Mouse (Mus musculus) lung, embryonic 14.5 days (tissue): ENCODE data around the gene Slc35a5. TPM values are rescaled to one million over a fixed set of nuclear protein-coding genes. Genes with fewer than 3 reads are reported as not detected.

ENCODE experiments used
- ATAC-seq: fragments of 200-750 bp; cut with Nextera tagmentation; 2 replicates; pipeline ENCODE4 v1.8.0; 2017; ENCODE audit warnings: mild to moderate bottlenecking, moderate TSS enrichment, moderate library complexity; ENCODE audit not compliant: insufficient read depth
- DNase-seq: peaks from one replicate; pipeline ENCODE4 v3.0.0-alpha.2; 2015
- H3K27ac ChIP-seq: fragments of 300-500 bp; sonication (generic); 2 replicates; pipeline ENCODE4 v1.5.1; 2014; ENCODE audit warnings: low read depth, mild to moderate bottlenecking, moderate library complexity
- H3K27me3 ChIP-seq: fragments of 300-500 bp; sonication (generic); 2 replicates; pipeline ENCODE4 v1.6.1; 2014; ENCODE audit warnings: low read length, control low read depth; ENCODE audit not compliant: insufficient read depth
- H3K36me3 ChIP-seq: fragments of 300-500 bp; sonication (generic); 2 replicates; pipeline ENCODE4 v1.6.1; 2014; ENCODE audit warnings: control low read depth; ENCODE audit not compliant: insufficient read depth
- H3K4me1 ChIP-seq: fragments of 300-500 bp; sonication (generic); 2 replicates; pipeline ENCODE4 v1.6.1; 2014; ENCODE audit warnings: antibody characterized with exemption, control low read depth; ENCODE audit not compliant: insufficient read depth
- H3K4me2 ChIP-seq: fragments of 300-500 bp; sonication (generic); 2 replicates; pipeline ENCODE4 v1.6.1; 2014; ENCODE audit warnings: mild to moderate bottlenecking
- H3K4me3 ChIP-seq: fragments of 300-500 bp; sonication (generic); 2 replicates; pipeline ENCODE4 v1.5.1; 2014; ENCODE audit warnings: low read depth, low read length
- H3K9ac ChIP-seq: fragments of 300-500 bp; sonication (generic); 2 replicates; pipeline ENCODE4 v1.6.1; 2014
- H3K9me3 ChIP-seq: fragments of 300-500 bp; sonication (generic); 2 replicates; pipeline ENCODE4 v1.6.1; 2016; ENCODE audit warnings: low read depth, low read length, control low read depth
- CTCF ChIP-seq: IDR thresholded peaks from 2 replicates; pipeline ENCODE4 v1.5.1; 2016; ENCODE audit warnings: antibody characterized with exemption, low read depth
- WGBS: fragments of 180-500 bp; shearing (Covaris S2); extraction: QIAGEN DNeasy Blood & Tissue Kit; methylation state at CpG from one replicate; pipeline ENCODE4 v1.1.7; 2014; 5-methylcytosine and 5-hydroxymethylcytosine counted together
- polyA plus RNA-seq: library from polyadenylated mRNA; unstranded; fragments of >200 nt; fragmentation: Nextera tagmentation; extraction: Ambion mirVana; gene quantifications from 2 replicates; pipeline ENCODE4 v1.2.1, GENCODE M21; 2014

The Slc35a5 gene
- polyA plus RNA-seq, 1 experiment from 2014 or later, result 19.6 TPM

DNA sequence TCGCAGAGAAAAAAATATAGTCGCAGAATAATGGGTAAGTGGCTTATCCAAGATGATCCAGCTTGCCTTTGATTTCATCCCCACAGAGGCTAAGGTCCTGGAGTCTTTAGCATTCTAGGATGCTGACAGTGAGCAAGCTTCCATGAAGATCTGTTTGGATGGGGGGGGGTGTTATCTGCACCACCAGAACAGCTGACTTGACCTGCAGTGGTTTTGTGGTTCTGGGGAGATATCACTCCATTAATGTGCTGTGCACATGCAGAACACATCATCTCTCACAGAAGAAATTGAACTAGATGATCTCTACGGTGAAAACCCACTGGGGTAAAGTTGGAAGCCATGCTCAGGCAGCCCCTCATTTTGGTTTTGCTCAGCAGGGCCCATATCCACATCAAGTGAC lies 41.3 kb downstream of the Slc35a5 start:
- Histone ChIP-seq H3K4me1 (0 out of 2 replicates have a peak, but pooled peaks cover 8% of the 10 kb centered on the region), H3K27me3 (no peaks in the 10 kb centered on the region), H3K4me3 (no peak overlapping the region), H3K36me3 (no peaks in the 10 kb centered on the region; the same call in 1 of the 2 replicates), H3K27ac (no peak overlapping the region), H3K9ac (no peak overlapping the region), H3K9me3 (no peaks in the 10 kb centered on the region), H3K4me2 (no peak overlapping the region)
- DNase-seq, result no peak
- ATAC-seq, result no peak
- TF ChIP-seq CTCF, result no peak
- 87% methylated on average over 3 of the region's 3 CpGs for WGBS

DNA sequence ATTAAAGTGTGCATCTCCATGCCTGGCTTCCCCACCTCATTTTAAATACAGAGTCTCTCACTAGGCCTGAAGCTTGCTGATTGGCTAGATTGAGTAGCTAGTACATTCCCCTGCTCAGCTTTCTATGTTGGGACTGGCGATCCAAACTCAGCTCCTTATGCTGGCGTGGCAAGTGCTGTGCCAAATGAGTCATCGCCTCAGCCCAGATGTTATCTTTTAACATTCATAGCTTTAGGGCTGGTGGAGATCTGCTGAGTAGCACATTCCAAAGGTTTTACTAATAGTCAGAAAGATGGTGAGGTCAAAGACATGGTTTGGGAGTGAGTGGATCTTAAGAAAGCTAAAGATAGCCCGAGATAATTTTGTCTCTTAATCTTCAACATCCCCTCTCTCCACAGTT lies 48.0 kb downstream of the Slc35a5 start:
- Histone ChIP-seq H3K4me2 (no peak overlapping the region), H3K36me3 (0 out of 2 replicates have a peak, but pooled peaks cover 4% of the 10 kb centered on the region), H3K4me3 (no peak overlapping the region), H3K9ac (no peak overlapping the region), H3K27ac (peak overlapping the region; percentile 46; the same call in 1 of the 2 replicates), H3K27me3 (no peaks in the 10 kb centered on the region), H3K9me3 (no peaks in the 10 kb centered on the region), H3K4me1 (no peaks in the 10 kb centered on the region)
- DNase-seq (peak; percentile 73), ATAC-seq (peak; percentile 87)
- WGBS, result 22% methylated on average over 4 of the region's 4 CpGs
- TF ChIP-seq CTCF, result no peak

DNA sequence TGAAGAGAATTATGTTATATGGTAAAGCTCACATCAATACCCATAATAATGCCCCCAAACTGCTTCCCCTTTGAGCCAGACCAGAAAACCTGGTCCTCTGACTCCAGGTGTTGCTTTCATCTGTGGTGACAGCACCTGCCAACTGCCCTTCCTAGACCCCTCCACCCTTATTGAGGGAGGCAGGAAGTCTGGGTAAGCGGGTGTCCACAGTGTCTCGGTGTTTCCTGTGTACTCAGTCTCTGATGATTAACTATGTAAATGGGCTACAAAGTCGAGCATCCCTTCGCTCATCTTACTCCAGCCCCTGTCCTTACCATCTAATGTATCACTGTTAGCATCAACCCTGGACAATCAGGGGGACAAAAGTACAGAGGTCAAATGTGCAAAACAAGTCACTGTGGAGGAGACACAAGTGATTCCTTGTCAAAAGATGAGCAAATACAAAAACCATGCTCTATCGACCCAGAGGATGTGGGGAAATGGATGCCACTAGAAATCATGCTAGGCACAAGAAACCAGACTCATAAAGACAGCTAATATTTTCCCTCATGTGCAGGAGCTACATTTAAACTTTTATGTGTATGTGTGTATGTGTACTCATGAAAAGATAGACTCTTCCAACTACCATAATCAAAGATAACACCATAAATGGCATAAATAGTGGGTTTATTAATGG lies 50.2 kb downstream of the Slc35a5 start:
- H3K27ac ChIP-seq, result no peak overlapping the region
- no peak overlapping the region for H3K4me2 ChIP-seq
- TF ChIP-seq CTCF, result no peak
- H3K4me1 ChIP-seq, result no peaks in the 10 kb centered on the region
- DNase-seq, result no peak
- 50% methylated on average over 5 of the region's 5 CpGs for WGBS
- H3K9ac ChIP-seq, result no peak overlapping the region
- H3K36me3 ChIP-seq, result 0 out of 2 replicates have a peak, but pooled peaks cover 4% of the 10 kb centered on the region
- no peak overlapping the region for H3K4me3 ChIP-seq
- H3K9me3 ChIP-seq, result no peaks in the 10 kb centered on the region
- ATAC-seq, result no peak
- no peaks in the 10 kb centered on the region for H3K27me3 ChIP-seq

DNA sequence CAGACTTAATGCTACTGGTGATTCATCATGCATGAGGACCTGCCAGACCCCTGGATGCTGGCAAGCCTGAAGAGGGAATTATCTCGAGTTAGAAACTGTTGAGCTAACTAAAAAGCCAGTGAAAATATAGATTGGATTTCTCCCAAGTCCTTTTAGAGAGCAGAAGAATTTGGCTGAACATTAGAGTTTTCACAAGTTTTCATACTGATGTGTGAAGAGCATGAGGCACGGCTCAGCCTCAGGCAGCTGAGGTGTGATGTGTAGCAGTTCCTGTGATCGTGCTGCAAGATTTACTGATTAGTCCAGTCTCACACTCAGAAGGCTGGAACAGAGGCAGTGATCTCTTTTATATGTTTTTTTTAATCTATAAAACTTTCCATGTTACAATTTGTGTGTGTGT lies 53.5 kb downstream of the Slc35a5 start:
- Histone ChIP-seq H3K4me2 (no peak overlapping the region), H3K4me3 (no peak overlapping the region), H3K36me3 (0 out of 2 replicates have a peak, but pooled peaks cover 4% of the 10 kb centered on the region), H3K27ac (no peak overlapping the region), H3K9ac (no peak overlapping the region), H3K9me3 (no peaks in the 10 kb centered on the region), H3K4me1 (peaks cover 4% of the 10 kb centered on the region; the same call in 1 of the 2 replicates), H3K27me3 (no peaks in the 10 kb centered on the region)
- no peak for ATAC-seq
- WGBS, result 40% methylated on average over 3 of the region's 3 CpGs
- no peak for TF ChIP-seq CTCF
- no peak for DNase-seq

DNA sequence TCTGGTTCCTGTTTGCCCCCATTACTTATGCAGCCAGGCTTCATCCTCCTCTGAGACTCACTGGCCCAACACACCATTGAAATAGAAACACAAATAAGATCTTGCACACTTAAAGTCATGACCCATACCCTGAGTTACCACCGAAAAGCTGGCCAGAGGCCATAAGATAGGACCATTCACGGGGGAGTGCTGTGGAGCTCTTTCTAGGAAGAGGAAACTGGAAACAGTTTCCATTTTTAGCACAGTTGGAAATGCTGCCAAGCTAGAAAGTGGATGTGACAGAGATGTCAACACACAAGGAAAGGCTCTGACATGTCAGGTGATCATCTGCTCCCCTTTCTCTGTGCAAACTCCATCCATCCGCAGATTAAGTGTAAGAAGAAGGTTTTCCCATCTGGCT lies 57.6 kb downstream of the Slc35a5 start:
- DNase-seq, result peak; percentile 58
- no peaks in the 10 kb centered on the region for H3K27me3 ChIP-seq
- TF ChIP-seq CTCF, result no peak
- 44% methylated on average over 3 of the region's 3 CpGs for WGBS
- no peak overlapping the region for H3K4me2 ChIP-seq
- H3K4me3 ChIP-seq, result no peak overlapping the region
- peaks cover 8% of the 10 kb centered on the region; the same call in 1 of the 2 replicates for H3K4me1 ChIP-seq
- ATAC-seq, result no peak
- H3K27ac ChIP-seq, result no peak overlapping the region
- no peak overlapping the region for H3K9ac ChIP-seq
- 0 out of 2 replicates have a peak, but pooled peaks cover 2% of the 10 kb centered on the region for H3K36me3 ChIP-seq
- no peaks in the 10 kb centered on the region for H3K9me3 ChIP-seq

DNA sequence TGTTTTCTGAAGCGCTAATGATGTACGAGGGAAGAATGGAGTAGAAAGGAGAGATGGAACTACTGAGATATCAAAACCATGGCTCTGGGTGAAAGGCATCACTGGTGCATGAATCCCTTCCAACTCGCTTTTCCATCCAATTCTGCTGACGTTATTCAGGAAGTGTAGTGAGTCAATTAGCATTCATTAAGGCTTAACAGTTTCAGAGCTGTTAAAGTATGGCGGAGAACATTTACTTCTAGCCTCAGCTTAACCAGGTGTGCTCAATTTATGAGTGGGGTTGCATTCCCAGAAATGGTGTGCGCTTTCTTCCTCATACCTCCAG lies 59.7 kb downstream of the Slc35a5 start:
- no peaks in the 10 kb centered on the region for H3K36me3 ChIP-seq
- WGBS, result 54% methylated on average over 6 of the region's 6 CpGs
- no peak overlapping the region for H3K27ac ChIP-seq
- DNase-seq (no peak), ATAC-seq (no peak)
- H3K27me3 ChIP-seq, result no peaks in the 10 kb centered on the region
- H3K9ac ChIP-seq, result no peak overlapping the region
- H3K4me1 ChIP-seq, result peaks cover 12% of the 10 kb centered on the region; the same call in 1 of the 2 replicates
- no peak overlapping the region for H3K4me3 ChIP-seq
- H3K9me3 ChIP-seq, result no peaks in the 10 kb centered on the region
- H3K4me2 ChIP-seq, result peak overlapping the region; percentile 65
- no peak for TF ChIP-seq CTCF

DNA sequence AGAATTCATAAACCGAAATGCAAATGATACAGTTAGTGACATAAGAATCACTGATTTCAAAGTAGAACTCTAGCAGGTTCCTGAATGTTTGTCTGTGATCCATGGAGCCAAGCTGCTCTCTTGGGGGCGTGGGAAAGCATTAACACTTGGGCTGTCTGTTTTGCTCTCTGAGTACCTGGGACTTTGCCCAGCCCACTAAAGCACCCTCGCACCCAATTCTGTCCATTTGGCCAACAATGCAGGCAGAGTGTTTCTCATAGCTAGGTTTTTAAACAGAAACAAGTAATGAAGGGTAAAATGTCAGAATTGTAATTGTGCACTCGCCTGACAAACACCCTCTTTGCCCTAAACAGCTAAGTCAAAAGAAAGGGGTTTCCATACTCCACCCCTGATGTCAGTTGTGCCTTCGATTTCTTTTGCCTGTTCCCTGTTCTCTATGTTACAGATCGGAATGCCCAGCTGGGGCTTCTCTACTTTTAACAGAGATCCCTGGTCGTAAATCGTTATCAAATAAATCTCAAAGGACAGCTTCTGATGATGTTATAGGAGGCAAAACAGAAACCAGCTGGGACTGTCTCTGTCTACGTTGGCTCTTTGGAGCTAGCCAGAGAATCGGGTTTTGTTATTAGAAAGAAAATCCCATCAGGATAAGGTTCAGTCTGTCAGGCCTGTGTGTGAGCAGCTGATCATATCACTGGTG lies 60.2 kb downstream of the Slc35a5 start:
- Histone ChIP-seq H3K4me3 (peak overlapping the region; percentile 13; the same call in 1 of the 2 replicates), H3K4me1 (peaks cover 14% of the 10 kb centered on the region; the same call in 1 of the 2 replicates), H3K9me3 (no peaks in the 10 kb centered on the region), H3K4me2 (peak overlapping the region; percentile 65), H3K27ac (no peak overlapping the region), H3K9ac (no peak overlapping the region), H3K36me3 (no peaks in the 10 kb centered on the region), H3K27me3 (no peaks in the 10 kb centered on the region)
- ATAC-seq (peak; percentile 78), DNase-seq (peak; percentile 71)
- WGBS, result 41% methylated on average over 10 of the region's 10 CpGs
- no peak for TF ChIP-seq CTCF
